Mouse (Mus musculus): ENCODE measurements around the gene Rhno1.

Gene Rhno1

DNA sequence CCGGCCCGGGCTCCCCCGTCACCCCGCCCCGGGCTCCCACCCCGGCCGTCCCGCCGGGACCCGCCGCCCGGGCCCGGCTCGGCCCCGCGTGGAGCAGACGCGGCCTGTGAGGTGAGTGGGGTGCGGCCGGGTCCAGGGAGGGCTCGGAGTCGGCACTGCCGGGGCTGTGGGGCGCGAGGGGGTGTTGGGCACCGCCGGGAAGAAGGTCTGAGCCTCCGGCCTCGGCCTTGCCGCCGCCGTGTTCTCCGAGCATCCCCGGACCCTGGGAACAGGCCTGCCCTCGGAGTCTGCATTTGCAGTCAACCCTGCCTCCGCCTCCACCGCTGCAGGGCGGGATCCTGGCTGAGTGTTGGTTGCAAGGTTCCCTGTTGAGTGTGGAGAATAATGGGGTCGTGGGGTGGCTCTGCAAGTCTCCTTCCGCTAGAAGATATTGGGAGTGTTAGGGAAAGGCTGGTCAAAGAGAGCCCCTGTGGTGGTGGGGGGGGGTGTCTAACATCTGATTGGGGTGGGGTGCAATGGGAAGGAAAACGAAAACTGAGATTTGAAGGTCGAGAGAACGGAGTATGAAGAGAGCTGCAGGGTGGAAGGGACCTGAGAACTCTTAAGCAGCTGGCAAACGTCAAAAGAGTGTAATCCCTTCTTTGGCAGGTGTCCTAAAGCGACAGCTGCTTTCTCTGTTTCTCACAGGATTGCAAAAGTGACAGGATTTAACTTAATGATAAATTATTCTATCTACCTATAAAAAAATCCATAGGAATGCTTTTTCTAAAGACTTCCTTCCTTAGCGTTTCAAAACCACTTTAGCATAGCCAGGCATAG lies 505 bp upstream of the Rhno1 start:
- no peak for DNase-seq (ENCODE audit: low read depth, low spot score)

DNA sequence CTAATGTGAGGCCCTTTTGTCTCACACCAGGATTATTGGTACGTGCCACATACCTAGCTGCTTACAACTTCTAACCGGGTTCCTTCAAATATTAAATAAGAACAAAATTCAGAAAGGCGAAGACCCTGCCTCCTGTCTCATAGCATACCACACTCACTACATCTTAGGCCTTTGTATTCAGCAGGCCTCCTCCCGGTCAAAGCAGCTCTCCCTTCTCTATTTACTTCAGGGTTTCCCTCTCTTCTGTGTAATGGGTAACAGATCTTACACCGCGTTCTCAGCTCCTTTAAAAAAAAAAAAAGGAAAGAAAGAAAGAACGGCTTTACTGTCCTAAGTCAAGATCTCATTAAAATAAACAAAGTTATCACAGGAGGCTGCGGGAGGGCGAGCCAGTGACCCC lies 810 bp downstream of the Rhno1 start:
- no peak for DNase-seq (ENCODE audit: low read depth, low spot score)

DNA sequence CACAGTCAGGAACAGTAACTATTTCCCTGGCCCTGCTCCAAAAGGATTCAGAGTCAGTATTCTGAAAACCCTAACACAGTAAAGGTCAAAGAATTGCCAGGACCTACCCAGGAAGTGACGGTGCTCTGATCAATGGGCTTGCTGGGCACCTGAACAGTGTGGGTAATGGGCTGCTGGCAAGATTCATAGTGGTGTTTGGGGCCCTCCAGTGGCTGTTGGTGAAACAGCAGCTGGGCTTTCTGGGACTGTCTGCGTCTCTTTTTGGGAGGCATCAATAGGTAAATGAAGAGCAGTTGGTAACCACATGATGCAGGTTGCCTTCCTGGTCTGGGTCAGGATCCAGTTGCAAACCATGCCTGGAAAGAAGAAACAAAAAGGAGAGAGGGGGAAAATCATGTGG lies 3.7 kb downstream of the Rhno1 start:
- peak; percentile 54 for DNase-seq (ENCODE audit: low read depth, low spot score)

DNA sequence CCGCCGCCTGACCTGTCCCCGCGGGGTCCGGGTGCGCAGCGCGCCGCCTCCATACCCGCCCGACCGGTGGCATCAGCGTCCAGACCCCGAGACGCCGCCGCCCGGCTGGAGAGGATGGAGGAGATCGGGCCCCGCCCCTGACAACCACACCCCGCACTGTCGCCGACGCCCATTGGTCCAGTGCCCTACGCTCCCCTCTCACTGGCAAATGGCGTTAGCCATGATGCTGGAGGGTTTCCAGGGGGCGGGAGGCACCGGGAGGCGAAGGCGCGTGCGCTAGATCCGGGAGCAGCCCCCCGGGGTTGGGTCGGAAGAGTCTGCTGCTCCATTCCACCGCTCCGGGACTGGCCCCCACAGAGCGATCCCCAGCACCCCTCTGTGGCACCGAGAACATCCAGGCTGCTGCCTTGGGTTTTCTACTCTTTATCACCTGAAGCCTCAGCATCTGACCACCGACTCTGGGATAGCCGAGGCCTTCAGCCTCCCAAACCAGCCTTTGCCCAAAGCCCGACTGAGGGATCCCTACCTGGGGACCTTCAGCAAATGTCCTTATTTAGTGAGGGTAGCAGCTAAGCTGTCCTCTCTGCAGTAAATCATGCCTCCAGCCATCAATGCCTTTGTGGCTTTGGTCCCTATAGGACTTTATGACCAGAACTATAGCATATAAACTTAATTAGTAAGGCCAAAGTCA lies 6.8 kb downstream of the Rhno1 start, which contains the start of gene Tulp3:
Gene Tulp3, minus strand, starts transcription at position 126 of the 691 bp plus-strand sequence.
- DNase-seq (ENCODE audit: low read depth, low spot score) = peak; percentile 89

DNA sequence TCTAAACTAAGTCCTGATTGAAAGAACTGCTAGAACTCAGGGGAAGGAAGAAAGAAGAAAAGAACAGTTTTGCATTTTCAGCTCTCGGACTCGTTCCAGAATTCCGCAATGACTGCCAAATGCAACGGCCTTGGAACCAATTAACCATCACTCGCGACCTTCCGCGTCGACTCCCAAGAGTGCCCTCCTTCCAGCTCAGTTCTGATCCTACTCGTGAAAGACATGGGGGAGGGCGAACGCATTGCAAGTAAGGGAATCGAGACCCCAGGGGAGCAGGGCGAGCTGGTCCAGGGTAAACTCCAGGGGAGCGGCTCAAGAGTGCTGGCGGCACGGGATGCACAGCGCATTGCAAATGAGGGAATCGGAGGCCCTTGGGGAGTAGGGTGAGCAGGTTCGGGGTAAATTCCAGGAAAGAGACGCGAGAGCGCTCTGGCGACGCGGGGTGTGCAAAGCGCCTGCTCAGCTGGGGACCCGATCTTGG lies 7.5 kb downstream of the Rhno1 start:
- no peak for DNase-seq (ENCODE audit: low read depth, low spot score)

DNA sequence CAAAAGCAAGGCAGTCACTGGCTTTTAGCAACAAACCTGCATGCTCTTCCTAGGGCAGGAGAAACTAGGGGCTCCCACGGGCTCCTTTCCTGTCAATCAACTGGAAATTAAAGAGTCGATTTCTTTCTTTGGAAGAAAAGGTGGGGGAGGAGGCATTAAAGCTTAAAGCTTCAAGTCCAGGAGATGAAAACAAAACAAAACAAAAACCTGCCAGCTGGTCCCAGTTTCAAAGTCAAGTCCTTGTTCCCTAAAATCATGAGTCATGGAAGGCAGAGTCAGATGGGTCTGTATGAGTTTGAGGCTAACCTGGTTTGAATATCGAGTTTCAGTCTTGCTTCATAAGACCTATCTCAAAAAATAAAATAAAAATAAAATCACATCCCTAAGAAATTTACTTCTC lies 8.6 kb downstream of the Rhno1 start:
- DNase-seq (ENCODE audit: low read depth, low spot score) = no peak

DNA sequence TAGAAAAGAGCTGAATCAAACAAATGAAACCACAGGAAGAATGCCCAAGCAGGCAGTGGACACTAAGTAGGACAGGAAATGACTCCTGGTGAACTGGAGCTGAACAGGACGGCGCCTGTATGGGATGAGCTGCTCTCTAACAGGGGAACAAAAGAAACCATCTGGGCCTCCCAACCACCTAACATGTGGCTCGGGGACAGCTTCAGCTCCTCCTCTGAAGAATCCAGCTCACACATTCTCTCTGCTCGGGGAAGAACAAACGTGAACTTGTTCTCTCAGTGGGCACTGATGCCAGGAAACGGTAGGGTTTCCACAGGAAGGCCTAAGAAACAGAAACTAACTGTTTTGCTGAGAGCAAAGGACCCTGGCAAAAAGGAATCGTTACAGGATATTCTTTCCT lies 13.0 kb downstream of the Rhno1 start:
- peak; percentile 24 for DNase-seq (ENCODE audit: low read depth, low spot score)

DNA sequence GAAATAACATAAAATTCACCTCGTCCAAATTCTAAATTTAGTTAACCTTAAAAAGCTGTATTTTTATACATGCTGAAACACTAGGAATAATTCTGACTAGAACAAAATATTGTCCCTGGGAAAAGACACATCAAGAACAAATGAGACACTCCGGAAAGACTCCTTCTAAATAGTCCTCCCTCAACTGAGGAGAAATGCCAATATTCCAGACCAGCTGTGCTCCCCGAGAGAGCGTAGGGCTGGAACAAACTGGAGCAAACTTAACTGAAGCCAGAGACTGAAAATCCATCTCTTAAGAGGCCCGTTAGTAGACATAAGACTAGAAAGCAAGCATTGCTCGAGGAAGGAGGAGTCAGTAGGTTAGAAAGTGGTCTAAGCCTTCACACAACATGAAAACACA lies 15.9 kb downstream of the Rhno1 start:
- no peak for DNase-seq (ENCODE audit: low read depth, low spot score)

DNA sequence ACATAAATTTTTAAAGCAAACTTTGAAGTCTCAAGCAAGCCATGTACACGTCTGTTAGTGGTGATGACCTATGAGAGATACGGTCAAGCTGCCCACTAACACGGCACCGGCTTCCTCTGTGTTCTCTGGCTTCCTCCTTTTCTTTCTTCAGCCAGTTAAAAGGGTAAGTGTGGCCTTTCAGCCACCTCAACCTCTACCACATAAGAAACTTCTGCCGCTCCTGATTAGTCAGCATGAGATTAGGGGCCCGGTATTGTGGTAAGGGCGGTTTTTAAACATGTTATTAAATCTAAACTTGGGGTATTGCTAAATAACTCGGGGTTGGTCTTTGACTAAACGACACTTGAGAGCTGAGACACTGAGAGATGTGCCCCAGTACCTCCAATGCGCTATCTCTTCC lies 17.1 kb downstream of the Rhno1 start:
- no peak for DNase-seq (ENCODE audit: low read depth, low spot score)

DNA sequence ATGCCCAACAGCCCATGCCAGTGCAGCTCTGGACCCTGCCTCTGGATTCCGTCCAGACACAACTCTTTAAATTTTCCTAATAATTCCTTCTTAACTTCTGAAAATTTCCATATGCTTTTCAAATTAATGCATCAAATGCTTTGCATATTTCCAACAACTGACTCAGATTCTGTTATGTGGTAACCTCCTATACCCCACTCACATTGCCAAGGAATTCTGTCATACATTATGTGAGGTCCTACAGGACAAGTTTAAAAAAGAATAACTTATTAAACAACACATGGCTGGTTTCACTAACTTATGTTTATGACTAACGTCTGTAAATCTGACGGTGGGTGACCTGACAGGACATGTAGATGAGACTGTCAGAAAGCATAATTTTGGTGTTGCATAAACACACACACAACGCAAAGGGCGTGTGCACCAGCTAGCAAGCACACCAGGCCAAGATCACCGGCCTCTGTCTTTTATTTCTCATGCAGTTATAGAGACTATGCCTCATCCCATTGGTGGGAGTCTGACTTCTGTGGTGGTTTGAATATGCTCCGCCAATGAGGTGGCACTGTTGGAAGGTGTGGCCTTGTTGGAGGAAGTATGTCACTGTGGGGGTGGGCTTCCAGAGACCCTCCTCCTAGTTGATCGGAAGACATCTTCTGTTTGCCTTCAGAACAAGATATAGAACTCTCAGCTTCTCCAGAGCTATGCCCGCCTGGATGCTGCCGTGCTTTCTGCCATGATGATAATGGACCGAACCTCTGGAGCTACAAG lies 20.6 kb downstream of the Rhno1 start:
- DNase-seq (ENCODE audit: low read depth, low spot score) = no peak

DNA sequence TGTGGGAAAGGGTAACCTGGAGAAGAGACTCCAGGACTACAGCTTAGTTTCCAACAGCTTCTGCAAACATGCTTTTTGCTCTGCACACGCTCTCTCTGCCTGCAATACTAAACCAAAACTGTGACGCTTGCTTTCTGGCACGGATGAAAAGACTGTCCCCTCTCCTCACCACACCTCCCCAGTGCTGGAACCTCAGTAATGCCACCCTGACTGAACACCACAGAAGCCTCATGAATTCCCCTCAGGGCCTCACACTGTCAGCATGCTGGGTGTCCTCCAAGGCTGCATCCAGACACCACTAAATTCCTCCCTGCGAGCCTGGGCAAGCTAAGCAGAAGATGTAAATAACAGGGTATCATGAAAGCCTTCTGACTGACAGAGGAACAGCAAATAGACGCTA lies 23.8 kb downstream of the Rhno1 start:
- DNase-seq (ENCODE audit: low read depth, low spot score) = no peak

DNA sequence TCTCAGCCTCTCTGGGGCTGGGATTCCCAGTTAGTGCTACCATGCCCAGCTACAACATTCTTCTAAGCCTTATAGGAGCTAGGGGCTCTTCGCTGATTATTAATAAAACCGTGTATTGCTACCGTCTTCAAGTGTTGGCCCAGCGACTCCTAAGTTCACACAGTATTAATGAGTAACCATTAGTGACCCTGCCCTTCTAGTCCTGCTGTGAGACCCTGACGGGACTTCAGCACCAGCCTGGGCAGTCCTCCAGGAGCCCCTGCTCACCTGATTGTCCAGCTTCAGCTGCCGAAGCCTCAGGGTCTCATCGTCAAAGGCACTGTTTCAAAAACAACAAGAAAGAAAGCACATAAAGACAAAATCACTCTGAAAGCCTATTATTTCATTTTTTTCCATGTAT lies 25.2 kb downstream of the Rhno1 start:
- no peak for DNase-seq (ENCODE audit: low read depth, low spot score)

DNA sequence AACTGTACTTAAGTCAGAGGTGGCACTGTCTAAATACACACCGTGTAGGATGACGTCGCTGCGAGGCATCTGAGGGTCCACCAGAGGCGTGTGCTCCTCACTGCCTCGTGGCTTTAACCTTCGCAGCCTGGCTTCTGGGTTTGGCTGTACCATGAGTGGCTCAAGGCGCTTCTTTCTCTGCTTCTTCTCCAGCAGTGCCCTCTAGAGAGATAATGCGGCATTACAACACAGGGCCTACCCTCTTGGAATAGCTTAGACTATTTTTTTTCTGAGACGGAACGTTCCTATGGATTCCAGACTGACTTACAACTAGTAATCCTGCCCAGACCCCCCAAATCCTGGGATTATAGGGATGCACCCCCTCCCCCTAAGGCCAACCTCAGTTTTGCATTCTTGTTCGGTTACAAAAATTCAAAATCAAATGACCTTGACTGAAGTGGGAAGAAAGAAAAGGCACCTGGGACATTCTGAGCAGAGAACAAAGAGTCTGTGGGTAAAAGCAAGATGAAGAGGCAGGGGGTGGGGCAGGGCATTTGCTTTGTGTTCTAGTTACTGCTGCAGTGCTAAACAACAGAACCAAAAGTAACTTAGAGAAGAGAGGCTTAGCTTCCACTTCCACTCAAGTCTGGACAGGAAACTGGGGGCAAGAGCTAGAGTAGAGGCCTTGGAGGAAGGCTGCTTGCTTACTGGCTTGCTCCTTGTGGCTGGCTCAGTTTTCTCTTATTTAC lies 28.1 kb downstream of the Rhno1 start:
- peak; percentile 59 for DNase-seq (ENCODE audit: low read depth, low spot score)

DNA sequence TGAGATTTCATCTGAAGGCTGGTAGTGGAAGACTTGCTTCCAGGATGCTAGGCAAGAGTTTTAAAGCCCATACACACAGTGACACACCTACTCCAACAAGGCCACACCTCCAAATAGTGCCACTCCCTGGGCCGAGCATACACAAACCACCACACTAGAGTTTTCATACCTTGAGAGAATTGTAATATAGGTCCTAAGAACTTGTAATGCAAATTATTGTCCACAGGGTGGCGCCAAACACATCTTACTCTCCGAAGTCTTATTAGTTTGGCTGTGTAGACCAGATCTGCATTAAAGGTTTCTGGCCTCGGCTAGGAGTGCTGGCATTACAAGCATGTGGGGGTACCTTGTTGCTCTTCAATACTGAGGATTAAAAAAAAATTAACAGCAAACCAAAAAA lies 44.4 kb downstream of the Rhno1 start:
- DNase-seq (ENCODE audit: low read depth, low spot score) = peak; percentile 70

DNA sequence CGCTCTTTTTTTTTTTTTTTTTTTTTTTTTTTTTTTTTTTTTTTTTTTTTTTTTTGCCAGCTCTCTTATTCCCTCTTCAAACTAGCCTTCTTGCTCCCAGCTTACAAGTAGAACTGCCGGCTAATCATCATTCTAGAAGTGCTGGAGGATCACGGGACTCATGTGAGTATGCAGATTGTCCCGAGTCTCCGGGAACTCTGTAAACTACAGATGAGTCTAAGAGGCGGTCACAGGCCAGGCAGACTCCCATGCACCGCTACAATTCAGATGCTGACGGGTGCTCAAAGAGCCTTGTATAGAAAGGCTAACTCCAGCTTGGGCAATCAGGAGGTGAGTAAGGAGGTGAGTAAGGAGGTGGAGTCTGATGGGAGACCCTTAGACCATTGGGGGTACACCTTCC lies 47.1 kb downstream of the Rhno1 start:
- no peak for DNase-seq (ENCODE audit: low read depth, low spot score)

DNA sequence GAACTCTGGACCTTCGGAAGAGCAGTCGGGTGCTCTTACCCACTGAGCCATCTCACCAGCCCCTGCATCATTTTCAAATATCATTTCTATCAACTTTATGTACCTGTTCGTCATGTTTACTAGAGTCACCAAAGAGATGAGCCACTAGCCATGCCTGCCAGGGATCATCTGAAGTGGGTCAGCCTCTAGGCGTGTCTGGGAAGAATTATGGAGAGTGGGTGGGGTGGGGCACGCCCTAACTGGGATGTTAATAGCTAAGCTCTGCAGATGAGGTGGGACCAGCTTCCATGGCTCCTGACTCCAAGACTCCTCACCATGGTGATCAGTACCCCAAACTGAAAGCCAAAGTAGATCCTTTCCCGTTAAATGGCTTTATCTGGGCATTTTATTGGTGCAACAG lies 47.9 kb downstream of the Rhno1 start:
- no peak for DNase-seq (ENCODE audit: low read depth, low spot score)

DNA sequence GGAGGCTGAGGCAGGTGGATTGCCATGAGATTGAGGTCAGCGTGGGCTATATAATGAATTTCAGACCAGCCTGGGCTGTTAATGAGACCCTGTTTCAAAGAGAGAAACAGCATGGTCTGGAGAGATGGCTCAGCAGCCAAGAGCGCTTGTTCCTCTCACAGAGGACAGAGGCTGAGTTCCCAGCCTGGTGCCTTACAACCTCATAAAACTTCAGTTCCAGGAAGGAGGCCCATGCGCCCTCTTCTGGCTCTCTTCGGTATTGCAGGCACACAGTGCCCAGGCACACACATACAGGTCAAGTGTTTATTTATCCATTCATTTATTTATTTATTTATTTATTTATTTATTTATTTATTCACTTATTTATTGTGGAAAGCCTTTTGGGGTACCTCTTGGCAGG lies 54.4 kb downstream of the Rhno1 start:
- DNase-seq (ENCODE audit: low read depth, low spot score) = peak; percentile 20
